Mouse (Mus musculus): Measurements from ENCODE around the gene Dock8. TPM values are rescaled to one million over a fixed set of nuclear protein-coding genes. Genes with fewer than 3 reads are reported as not detected.

Dock8 gene
- total RNA-seq, 2 experiments from 2014 or later: 1.5 to 2.1 TPM

GRCm38 (mm10) chr19:25116981-25117380, 117.6 kb downstream of the Dock8 start:
- DNase-seq (ENCODE audit: low spot score): no peak

GRCm38 (mm10) chr19:25122417-25122816, 123.1 kb downstream of the Dock8 start:
- DNase-seq (ENCODE audit: low spot score): no peak

GRCm38 (mm10) chr19:25123031-25123430, 123.7 kb downstream of the Dock8 start:
- DNase-seq (ENCODE audit: low spot score): peak; percentile 37

- peak; percentile 70 for DNase-seq (ENCODE audit: low spot score)
These were observed 124.1 kb downstream of the Dock8 start for GRCm38 (mm10) chr19:25123461-25123860.

- peak; percentile 38 for DNase-seq (ENCODE audit: low spot score)
These were observed 133.0 kb downstream of the Dock8 start for GRCm38 (mm10) chr19:25132322-25132721.

- no peak for DNase-seq (ENCODE audit: low spot score)
These were observed 134.6 kb downstream of the Dock8 start for GRCm38 (mm10) chr19:25133959-25134358.

GRCm38 (mm10) chr19:25136171-25136570, 136.8 kb downstream of the Dock8 start:
- DNase-seq (ENCODE audit: low spot score): no peak

GRCm38 (mm10) chr19:25137907-25138820, 138.8 kb downstream of the Dock8 start:
- DNase-seq (ENCODE audit: low spot score): peak; percentile 20

GRCm38 (mm10) chr19:25144110-25145028, 145.0 kb downstream of the Dock8 start:
- DNase-seq (ENCODE audit: low spot score): no peak

GRCm38 (mm10) chr19:25145116-25145515, 145.8 kb downstream of the Dock8 start:
- DNase-seq (ENCODE audit: low spot score): no peak

- DNase-seq (ENCODE audit: low spot score): no peak
These were observed 146.8 kb downstream of the Dock8 start for GRCm38 (mm10) chr19:25146122-25146521.

GRCm38 (mm10) chr19:25149788-25150187, 150.5 kb downstream of the Dock8 start:
- no peak for DNase-seq (ENCODE audit: low spot score)

- DNase-seq (ENCODE audit: low spot score): no peak
These were observed 155.3 kb downstream of the Dock8 start for GRCm38 (mm10) chr19:25154506-25155178.

GRCm38 (mm10) chr19:25155250-25155649, 155.9 kb downstream of the Dock8 start:
- no peak for DNase-seq (ENCODE audit: low spot score)

- DNase-seq (ENCODE audit: low spot score): no peak
These were observed 156.4 kb downstream of the Dock8 start for GRCm38 (mm10) chr19:25155709-25156108.

- DNase-seq (ENCODE audit: low spot score): no peak
These were observed 162.9 kb downstream of the Dock8 start for GRCm38 (mm10) chr19:25162270-25162669.

- DNase-seq (ENCODE audit: low spot score): no peak
These were observed 164.1 kb downstream of the Dock8 start for GRCm38 (mm10) chr19:25163426-25163825.

GRCm38 (mm10) chr19:25166412-25166811, 167.1 kb downstream of the Dock8 start:
- no peak for DNase-seq (ENCODE audit: low spot score)

- DNase-seq (ENCODE audit: low spot score): no peak
These were observed 172.1 kb downstream of the Dock8 start for GRCm38 (mm10) chr19:25171395-25171794.

- DNase-seq (ENCODE audit: low spot score): no peak
These were observed 177.4 kb downstream of the Dock8 start for GRCm38 (mm10) chr19:25176746-25177145.

- DNase-seq (ENCODE audit: low spot score): peak; percentile 30
These were observed 180.7 kb downstream of the Dock8 start for GRCm38 (mm10) chr19:25180024-25180423.

Measured in gastrocnemius, adult 18-20 months (tissue).